ENCODE assay signal across 9 mouse cellular contexts in the genomic region with DNA sequence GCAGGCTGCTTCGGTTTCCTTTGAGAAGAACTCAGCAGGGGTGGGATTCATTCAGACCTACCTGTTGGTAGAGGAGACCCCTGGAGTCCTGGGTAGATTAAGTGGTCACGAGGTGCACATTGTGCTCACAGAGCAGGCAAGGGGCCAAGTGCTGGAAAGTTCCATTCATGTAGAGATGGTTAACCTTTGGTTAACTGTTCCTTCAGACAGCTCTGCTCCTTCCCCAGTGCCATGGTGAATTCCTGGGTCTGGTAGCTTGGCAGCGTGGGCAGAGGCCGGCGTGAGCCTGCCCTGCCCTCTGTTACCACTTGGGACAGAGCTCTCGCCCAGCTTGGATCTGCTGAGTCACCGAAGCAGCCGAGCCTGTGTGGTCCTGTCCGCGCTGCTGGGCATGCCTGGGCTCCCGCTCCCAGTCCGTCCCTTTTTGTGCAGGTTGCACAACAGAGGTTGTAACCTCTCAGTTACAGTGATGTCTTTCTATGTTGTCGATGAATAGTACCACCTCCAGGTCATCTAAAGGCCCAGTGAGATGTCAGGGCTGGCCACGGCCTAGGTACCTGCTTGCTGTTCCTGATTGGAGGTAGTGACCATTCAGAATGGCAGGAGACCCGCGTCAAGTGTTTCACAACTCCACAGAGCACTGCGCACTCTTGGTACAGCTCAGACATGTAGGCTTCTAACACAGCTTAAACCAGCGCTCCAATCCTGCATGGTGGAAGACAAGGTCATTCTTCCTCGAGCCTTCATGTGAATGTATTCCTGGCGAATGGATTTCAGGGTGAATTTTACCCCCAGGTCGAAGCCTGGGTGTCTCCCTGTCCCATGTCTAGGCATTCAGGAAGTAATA. TPM values are rescaled to one million over a fixed set of nuclear protein-coding genes. Genes with fewer than 3 reads are reported as not detected.
DNase-seq lines count a peak whose midpoint lies in the region; ATAC-seq and TF ChIP-seq lines count a peak whose summit lies in the region.
"Had no signal": no experiment of that assay in that cellular context is flagged by ENCODE, and none has a peak within 500 bp of the region (broad histone marks: within the 10 kb centered on the region; RNA-seq: fewer than 3 reads in every experiment).

No protein-coding gene starts in this region.

- peak; percentile 72 to 76 for ATAC-seq in hematopoietic stem cell, adult 5-6 weeks (replicated peaks in 1 of 2; ENCODE audit: insufficient read depth in 1 of 2, low FRiP score in 2 of 2, low TSS enrichment in 1 of 2, low read depth in 1 of 2, poor library complexity in 2 of 2, severe bottlenecking in 2 of 2)
- peak; percentile 95 for ATAC-seq in liver, postnatal 0 days

- no peaks in the 10 kb centered on the region for H3K27me3 ChIP-seq in embryonic facial prominence, embryonic 10.5 days (replicated peaks; ENCODE audit: low read depth, poor library complexity, severe bottlenecking)
- H3K27me3 ChIP-seq in liver, postnatal 0 days (ENCODE audit: insufficient read depth, low read length): no peaks in the 10 kb centered on the region
- H3K27me3 ChIP-seq: heart, embryonic 15.5 days had no signal

- no peak overlapping the region for H3K27ac ChIP-seq in embryonic facial prominence, embryonic 10.5 days (replicated peaks)
- peak overlapping the region; percentile 50 for H3K27ac ChIP-seq in liver, postnatal 0 days (ENCODE audit: low read depth)
- H3K27ac ChIP-seq: heart, embryonic 15.5 days had no signal

- peak; percentile 28 for TF ChIP-seq CTCF in liver, postnatal 0 days (IDR thresholded peaks at IDR 0.05; ENCODE audit: low read depth)

- no peak overlapping the region for H3K9ac ChIP-seq in liver, postnatal 0 days (replicated peaks)
- H3K9ac ChIP-seq: heart, embryonic 15.5 days had no signal

- 72% methylated on average over 21 of the region's 21 CpGs for WGBS in embryonic facial prominence, embryonic 10.5 days
- WGBS in liver, postnatal 0 days (ENCODE audit: insufficient replicate concordance): 51% methylated on average over 21 of the region's 21 CpGs

- H3K36me3 ChIP-seq in embryonic facial prominence, embryonic 10.5 days (replicated peaks): no peaks in the 10 kb centered on the region
- no peaks in the 10 kb centered on the region for H3K36me3 ChIP-seq in liver, postnatal 0 days (replicated peaks; ENCODE audit: insufficient read depth, low read length)
- H3K36me3 ChIP-seq: heart, embryonic 15.5 days had no signal

- peak; percentile 79 to 87 for DNase-seq in adrenal gland, adult (ENCODE audit: inconsistent age in 2 of 2, low spot score in 1 of 2)
- no peak for DNase-seq in adrenal gland, postnatal 4 days (ENCODE audit: low spot score in 2 of 2)
- DNase-seq in 416B (ENCODE audit: low read depth): peak; percentile 59
- DNase-seq in embryonic facial prominence, embryonic 10.5 days (ENCODE audit: low spot score): peak; percentile 31
- peak; percentile 58 for DNase-seq in liver, postnatal 0 days
- peak; percentile 56 for DNase-seq in skeletal muscle tissue, adult 2 months (ENCODE audit: low read depth, low spot score)
- DNase-seq in natural killer cell, adult 2 months (ENCODE audit: low spot score in 2 of 2): no peak

- TF ChIP-seq EP300 in liver, postnatal 0 days (IDR thresholded peaks at IDR 0.05; ENCODE audit: low read depth): no peak

- H3K9me3 ChIP-seq in embryonic facial prominence, embryonic 10.5 days: no peaks in the 10 kb centered on the region
- no peaks in the 10 kb centered on the region for H3K9me3 ChIP-seq in liver, postnatal 0 days (ENCODE audit: low read length)
- H3K9me3 ChIP-seq: heart, embryonic 15.5 days had no signal

- H3K4me1 ChIP-seq in embryonic facial prominence, embryonic 10.5 days: peaks cover 29% of the 10 kb centered on the region
- peaks cover 13% of the 10 kb centered on the region for H3K4me1 ChIP-seq in liver, postnatal 0 days (ENCODE audit: insufficient read depth)

- H3K4me2 ChIP-seq in liver, postnatal 0 days (ENCODE audit: low read depth, low read length): no peak overlapping the region
- H3K4me2 ChIP-seq: heart, embryonic 15.5 days had no signal

- no peak overlapping the region for H3K4me3 ChIP-seq in embryonic facial prominence, embryonic 10.5 days
- no peak overlapping the region for H3K4me3 ChIP-seq in liver, postnatal 0 days (ENCODE audit: low read depth, low read length)
- H3K4me3 ChIP-seq: heart, embryonic 15.5 days had no signal

RNA-seq across cellular contexts. Expression of a gene that starts 53.3 kb away (rescaled TPM):
- 10 to 100 TPM; 27.1 to 31.5 TPM for total RNA-seq in adrenal gland, postnatal 4 days (2021)
- polyA plus RNA-seq in embryonic facial prominence, embryonic 10.5 days (2016; fragmentation: Nextera tagmentation; extraction: Ambion mirVana): 8.0 and 8.5 TPM in 2 replicates
- 14.2 and 14.4 TPM in 2 replicates for total RNA-seq in hematopoietic stem cell, adult 5-6 weeks (2017)
- polyA plus RNA-seq in liver, postnatal 0 days (2015; fragmentation: Nextera tagmentation; extraction: Ambion mirVana): 7.0 and 8.9 TPM in 2 replicates

Comparison
In these comparisons a context has a peak if more than half of its experiments do, and no peak if none do; other contexts are left out.
1. DNase-seq: peak in adrenal gland, adult (2 of 2), 416B (single experiment), embryonic facial prominence, embryonic 10.5 days (single experiment), liver, postnatal 0 days (single experiment) and skeletal muscle tissue, adult 2 months (single experiment); none in adrenal gland, postnatal 4 days (0 of 2) and natural killer cell, adult 2 months (0 of 2).